Mouse (Mus musculus) testis, adult 2 months (tissue): ENCODE results near the gene 4930564D02Rik.

Experiments used
- CTCF ChIP-seq: fragments of 200-500 bp; IDR thresholded peaks from 2 replicates; pipeline ENCODE4 v1.5.1; 2012; ENCODE audit warnings: low read depth, mild to moderate bottlenecking, inconsistent platforms, low read length, moderate library complexity; ENCODE audit not compliant: control insufficient read depth, insufficient read depth, insufficient replicate concordance
- POLR2A ChIP-seq: fragments of 200-500 bp; IDR thresholded peaks from 2 replicates; pipeline ENCODE4 v1.6.1; 2012; ENCODE audit warnings: low read depth, mild to moderate bottlenecking, inconsistent platforms, low read length, moderate library complexity; ENCODE audit not compliant: control insufficient read depth

GRCm38 (mm10) chr3:105036281-105036847 lies 30.3 kb upstream of the 4930564D02Rik start:
- TF ChIP-seq CTCF (no peak), POLR2A (no peak)
